Mouse (Mus musculus): ENCODE measurements at regions not wholly inside any gene's neighbourhood (a gene's known extent, or its start where the extent isn't known, plus 50 kb on each side); places are given as distances from the start of the nearest gene placed in this dataset.

DNA sequence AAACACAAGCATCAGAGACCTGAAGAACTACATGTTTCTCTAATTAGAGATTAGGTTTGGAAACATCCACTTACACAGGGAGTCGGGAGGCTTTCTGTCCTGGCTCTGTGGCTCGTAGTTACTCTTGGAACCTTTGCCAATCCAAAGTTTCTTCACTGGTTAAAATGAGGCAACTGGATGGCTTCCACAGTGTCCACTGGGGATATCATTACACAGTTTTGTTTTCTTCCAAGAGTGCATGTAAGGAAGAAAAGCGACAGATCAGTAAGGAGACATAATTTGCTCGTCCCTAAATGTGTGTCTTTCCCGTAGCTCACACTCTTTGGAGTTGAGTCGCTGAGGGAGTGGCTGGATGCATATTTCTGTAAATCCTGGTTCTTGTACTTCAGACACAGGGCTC lies 1325.4 kb upstream of the Zeb2 start:
- TF ChIP-seq MYOG (IDR thresholded peaks at IDR 0.05; ENCODE audit: control insufficient read depth in 1 of 3, insufficient read depth in 1 of 3, insufficient read length in 2 of 3, low read depth in 2 of 3): no peak
- TF ChIP-seq POLR2A (IDR thresholded peaks at IDR 0.05; ENCODE audit: insufficient read length, low read depth): no peak
- TF ChIP-seq TCF3 (IDR thresholded peaks at IDR 0.05; ENCODE audit: insufficient read length, low read depth): no peak
